Mouse (Mus musculus) frontal cortex, postnatal 25 days (tissue): ENCODE measurements around the gene Crp.

Experiments
- DNase-seq, 2 experiments: peaks; one replicate each; pipeline ENCODE4 v3.0.0; 2022; ENCODE audit warnings: low spot score in 2 of 2

Gene Crp

DNA sequence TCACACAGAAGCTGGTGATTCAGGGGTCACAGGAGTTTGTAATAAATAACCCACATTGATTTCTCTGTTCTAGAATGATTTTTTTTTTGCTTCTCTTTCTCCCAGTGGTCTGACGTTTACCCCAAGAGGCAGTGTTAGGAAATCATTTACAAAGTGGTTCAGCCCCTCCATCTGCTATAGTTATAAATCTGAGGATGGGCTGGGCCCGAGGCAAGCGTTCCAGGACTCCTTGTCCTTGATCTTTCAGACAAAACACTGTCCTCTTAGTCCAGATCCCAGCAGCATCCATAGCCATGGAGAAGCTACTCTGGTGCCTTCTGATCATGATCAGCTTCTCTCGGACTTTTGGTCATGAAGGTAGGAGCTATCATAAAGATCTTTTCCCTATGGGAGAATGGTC lies at the start of gene Crp:
TSS of gene Crp (plus strand) at position 212 of the 400 bp plus-strand sequence.
- no peak for DNase-seq

DNA sequence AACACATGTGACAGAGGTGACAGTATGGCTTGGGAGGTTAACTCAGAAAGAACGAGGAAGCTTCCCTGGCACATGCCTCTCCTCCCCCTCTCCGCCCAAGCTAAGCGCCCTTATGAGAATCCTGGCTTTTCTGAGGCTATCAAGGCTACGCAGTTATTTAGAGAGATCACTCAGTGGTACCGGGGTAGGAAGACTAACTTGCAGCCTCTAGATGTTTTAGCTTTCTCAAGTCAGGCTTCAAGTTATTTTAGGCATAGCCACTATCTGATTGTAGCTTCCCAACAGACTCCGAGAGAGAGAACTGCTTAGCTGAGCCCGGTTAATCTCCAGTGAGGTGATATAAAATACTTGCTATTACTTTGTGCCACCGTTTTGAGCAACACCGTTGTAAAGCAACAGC lies 48.5 kb upstream of the Crp start:
- DNase-seq, result no peak

GRCm38 (mm10) chr1:172650519-172651287 lies 47.2 kb upstream of the Crp start:
- DNase-seq, result no peak

DNA sequence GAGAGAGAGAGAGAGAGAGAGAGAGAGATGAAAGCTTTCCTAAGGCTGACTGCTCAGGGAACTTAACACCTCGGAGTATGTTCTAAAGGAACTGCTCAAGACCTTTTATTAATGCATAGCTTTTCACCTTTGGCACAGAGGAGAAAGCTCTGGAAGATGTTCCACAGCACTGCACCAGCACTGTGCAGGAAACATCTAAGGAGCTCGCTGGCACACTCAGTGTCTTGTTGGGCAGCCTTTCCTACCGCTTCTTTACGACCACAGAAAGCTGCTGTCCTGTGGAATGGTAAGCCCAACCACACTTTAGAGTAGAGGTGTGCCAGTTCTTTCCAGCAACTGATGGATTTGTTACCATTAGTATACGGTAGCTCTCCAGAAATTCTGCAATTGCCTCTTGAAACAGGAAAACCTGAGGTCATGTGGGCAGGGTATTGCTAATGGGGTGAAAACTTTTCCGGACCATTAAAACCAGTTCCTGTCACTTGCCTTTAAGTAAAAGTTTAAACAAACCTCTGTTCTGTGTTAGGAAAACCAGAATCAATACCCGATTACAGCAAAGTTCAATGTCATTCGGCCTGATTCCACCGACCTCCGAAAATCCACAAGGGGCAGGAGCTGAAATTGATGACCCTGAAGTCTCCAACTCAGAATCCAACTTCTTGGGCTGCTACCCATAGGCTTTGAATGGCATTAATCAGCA lies 46.4 kb upstream of the Crp start:
- no peak for DNase-seq

GRCm38 (mm10) chr1:172652040-172652662 lies 45.7 kb upstream of the Crp start:
- no peak for DNase-seq

GRCm38 (mm10) chr1:172653900-172654299 lies 44.0 kb upstream of the Crp start:
- DNase-seq, result no peak

DNA sequence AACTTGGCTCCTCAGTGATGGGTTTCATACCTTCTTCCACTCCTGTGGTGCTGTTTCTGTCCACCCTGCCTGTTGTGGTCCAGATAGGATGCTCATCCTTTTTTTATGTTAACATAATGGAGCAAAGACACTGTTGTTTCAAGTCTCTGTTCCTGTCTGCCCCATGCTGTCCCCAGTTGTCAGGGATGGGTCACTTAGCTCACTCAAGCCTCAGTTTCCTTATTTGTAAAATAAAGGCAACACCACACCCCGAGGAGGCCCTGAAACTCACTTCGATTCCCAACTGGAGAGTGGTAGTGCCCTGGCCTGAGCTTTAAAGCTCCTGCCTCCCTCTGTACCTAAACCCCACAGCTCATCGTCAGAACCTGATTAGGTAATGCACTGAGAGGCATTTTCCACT lies 40.6 kb upstream of the Crp start:
- no peak for DNase-seq

DNA sequence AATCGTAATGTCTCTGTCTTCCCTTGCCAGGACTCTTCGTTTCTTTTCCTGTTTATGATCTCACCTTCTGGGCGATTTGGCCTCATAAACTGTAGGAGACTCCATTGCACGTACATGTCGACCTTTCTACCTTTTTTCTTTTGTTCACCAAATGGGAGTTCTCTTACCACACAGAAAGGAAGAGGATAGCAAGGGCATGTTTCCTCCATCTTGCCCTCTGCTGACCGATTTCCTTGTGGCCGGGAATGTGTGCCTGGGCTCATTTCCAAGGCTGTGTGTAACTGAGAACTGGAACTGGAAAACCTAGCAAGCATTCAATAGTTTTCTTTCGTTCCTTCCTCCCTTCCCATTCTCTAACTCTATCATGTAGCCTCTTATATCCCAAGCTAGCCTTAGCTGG lies 38.2 kb upstream of the Crp start:
- DNase-seq, result no peak

- DNase-seq, result no peak
Observed at GRCm38 (mm10) chr1:172665457-172665856, 32.4 kb upstream of the Crp start.

GRCm38 (mm10) chr1:172667597-172667996 lies 30.3 kb upstream of the Crp start:
- no peak for DNase-seq

DNA sequence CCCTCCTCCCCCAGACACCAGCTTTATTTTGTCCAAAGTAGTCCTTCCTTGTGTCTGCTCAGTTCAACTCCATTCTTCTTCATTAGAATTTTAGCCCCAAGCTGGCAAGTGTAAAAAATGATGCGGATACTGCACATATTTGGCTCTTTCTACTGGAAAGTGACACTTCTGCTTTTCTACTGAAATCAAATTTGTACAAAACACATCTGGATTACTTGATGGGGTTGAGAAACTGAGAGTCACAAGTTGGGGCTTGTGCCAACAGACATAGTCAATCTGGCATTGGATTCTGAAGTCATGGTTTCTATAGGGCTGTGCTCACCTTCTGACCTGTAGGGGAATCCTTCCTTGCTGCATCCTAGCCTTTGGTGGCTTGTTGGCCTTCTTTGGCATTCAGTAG lies 27.1 kb upstream of the Crp start:
- DNase-seq, result no peak

DNA sequence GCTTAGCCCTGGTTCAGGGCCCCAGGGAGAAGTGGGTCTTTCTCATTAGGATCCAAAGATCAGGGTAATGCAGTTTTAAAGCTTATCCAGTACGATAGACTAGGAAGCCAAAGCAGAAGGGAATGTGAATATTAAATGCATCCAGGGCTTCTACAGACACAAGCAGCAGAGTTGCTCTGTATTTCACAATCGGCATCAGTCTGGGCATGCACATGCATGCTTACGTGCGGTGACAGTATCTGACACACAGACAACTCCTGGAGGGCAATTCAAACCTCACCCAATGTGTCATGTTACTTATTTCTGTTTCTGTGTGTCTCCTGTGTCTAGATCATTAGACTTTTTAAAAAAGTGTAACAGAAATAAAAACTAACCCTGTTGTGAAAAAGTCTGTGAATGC lies 17.1 kb upstream of the Crp start:
- DNase-seq, result no peak

GRCm38 (mm10) chr1:172683551-172683950 lies 14.3 kb upstream of the Crp start:
- DNase-seq, result no peak

- DNase-seq, result no peak
Observed at GRCm38 (mm10) chr1:172683957-172684356, 13.9 kb upstream of the Crp start.

DNA sequence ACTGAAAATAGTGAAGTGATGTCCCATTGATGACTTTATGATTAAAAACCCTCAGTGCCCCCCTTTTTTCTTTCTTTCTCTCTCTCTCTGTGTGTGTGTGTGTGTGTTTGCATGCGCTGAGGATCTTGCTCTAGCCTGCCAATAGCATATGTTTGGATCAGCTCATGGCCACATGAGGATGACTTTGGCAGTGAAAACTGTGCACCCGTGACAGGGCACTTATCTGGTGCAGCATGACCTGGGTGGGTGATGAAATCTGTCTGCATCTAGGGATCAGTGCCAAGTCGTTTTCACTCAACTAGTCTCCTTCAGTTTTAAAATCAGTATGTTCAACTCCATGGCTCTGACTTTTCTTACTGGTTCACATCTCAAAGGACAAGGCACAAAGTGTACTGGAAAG lies 12.7 kb upstream of the Crp start:
- DNase-seq, result no peak

DNA sequence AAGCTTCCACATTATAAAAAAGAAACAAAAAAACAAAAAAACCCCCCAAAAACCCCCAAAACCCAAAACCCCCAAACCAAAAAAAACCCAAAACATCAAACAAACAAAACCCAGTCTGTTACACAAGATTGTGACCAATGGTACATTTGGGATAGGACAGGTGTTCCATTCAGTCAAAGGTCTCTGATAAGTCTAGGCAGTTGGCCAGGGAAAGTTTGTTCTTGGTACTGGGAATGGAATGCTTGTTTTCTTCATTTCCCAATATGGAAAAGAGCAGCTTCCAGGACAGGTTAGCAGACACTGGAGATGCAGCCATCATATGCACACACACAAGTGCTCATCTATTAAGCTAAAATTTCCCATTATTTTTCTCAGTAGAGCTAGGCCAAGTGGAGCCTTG lies 433 bp upstream of the Crp start:
- DNase-seq, result no peak

DNA sequence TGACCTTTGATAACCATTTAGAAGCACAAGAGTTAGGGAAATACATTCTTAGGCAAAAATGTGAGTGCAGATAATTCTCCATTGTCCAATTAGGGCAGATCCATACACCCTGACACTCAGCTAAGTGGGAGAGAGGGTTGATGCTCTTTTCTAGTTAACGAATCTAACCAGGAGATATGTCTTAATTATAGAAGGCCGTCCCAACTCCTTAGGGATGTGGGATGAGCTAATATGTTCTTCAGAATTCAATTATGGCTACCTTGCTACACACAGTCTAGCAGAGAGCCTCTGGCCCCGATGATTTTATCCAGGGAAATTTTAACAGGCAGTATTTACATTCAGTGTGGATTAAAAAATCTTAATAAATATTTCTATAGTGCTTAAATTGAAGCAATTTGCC lies 3.0 kb downstream of the Crp start:
- no peak for DNase-seq

- DNase-seq, result no peak
Observed at GRCm38 (mm10) chr1:172701381-172701780, 3.5 kb downstream of the Crp start.

DNA sequence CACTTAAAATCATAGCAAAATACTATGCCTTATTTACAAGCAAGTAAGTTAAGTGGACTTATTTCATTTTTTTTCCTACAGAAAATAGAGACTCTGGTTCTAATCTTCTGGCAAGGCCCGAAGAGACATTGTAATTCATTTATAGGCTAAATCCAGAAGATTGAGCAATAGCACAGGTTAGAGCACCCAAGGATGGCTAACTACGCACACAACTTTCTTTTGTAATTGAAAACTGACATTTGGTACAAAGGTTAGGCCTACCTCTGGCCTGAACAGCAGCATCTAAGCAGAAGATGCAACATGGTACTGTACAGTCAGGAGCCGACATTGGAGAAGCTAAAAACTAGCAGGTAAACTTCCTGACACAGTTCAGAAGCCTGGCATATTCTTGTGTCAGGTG lies 4.0 kb downstream of the Crp start:
- no peak for DNase-seq

DNA sequence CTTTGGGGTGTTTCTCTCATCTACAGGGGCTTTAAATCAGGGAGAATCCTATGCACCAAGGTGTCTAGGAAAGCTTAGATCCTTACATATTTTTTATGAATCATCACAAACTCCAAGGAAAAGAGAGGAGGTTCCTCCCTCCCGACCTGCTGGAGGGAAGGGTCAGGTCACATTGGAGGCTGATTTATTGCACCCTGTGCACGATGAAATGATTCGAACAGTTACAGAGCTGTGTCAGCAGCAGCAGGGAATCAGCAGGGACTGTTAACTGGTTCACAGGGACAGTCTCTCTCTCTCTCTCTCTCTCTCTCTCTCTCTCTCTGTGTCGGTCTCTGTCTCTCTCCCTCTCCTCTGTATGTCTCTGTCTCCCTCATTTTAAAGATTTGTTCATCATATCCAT lies 6.9 kb downstream of the Crp start:
- no peak for DNase-seq

DNA sequence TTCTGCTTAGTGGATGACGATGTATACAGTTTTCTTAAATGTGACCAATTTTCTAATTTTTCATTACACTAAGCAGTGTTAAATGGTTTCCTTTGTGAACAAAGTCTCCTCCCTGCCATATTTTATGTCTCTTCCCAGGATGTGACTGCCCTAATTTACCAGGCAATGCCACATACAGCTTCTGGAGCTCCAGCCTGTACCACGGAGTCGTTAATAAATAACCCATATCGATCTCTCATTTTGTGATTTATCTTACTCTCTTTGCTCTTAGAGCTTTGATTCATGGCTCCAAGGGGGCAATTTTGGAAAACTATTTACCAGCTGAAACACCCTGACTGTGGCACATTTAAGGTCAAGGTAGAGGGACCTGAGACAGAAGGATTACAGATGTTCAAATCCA lies 8.4 kb downstream of the Crp start:
- no peak for DNase-seq

DNA sequence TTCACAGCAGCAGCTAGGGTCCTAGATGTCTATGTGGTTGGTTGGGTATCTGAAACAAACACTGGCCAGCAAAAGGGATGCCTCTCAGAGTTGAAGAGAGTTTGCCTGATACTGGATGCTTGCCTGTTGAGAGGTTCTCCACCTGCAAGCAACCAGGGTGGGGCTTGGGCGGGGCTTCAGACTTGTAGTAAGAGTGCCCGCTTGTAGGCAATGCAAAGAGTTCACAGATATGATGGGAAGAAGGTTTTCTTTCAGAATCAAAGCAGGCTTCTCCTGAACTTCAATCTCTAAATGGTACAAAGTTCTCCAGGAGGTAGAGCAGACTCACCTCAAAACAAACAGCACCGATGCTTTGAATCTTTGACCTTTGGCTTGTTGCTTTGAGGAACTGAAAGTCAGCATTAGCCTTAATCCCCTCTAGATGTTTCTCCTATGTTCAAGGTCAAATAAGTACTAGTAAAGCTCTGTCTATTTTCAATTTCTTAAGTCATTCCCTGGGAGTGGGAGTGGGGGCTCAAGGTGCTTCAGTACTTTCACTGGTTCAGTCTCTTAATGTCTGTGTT lies 12.0 kb downstream of the Crp start:
- DNase-seq, result no peak

DNA sequence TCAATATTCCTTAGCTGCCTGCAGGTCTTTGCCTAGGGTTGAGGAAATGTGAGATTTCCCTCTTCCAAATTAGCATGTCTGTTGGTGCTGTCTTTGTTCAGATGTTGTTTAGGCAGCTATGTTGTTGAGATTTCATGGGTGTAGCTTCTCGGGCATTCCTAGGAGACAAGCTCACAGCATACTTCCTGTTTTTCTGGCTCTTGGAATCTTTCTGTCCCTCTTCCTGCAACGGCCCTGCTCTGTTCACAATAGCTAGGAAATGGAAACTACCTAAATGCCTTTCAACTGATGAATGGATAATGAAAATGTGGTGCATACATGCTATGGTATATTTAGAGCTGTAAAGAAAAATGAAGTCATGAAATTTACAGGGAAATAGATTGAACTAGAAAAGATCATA lies 13.5 kb downstream of the Crp start:
- DNase-seq, result no peak
